Mouse (Mus musculus) left cerebral cortex, postnatal 14 days (tissue): ENCODE results near the gene Efna3. TPM values are rescaled to one million over a fixed set of nuclear protein-coding genes. Genes with fewer than 3 reads are reported as not detected.

Source experiments
- DNase-seq, 2 experiments: peaks; one replicate each; pipeline ENCODE4 v3.0.0; 2021 to 2022; ENCODE audit warnings: low spot score in 2 of 2, mixed read lengths in 1 of 2
- intact Hi-C: fragments of 180-260 bp; cut with DNase I; formaldehyde crosslinking; loops from one replicate; pipeline ENCODE4 v1.15.1; 2025
- total RNA-seq, 2 experiments: library from RNA; stranded (reverse); gene quantifications; 2 replicates each; pipeline ENCODE4 v1.2.3; 2021

Efna3 gene
- total RNA-seq, 2 experiments from 2014 or later, result 48.5 to 49.6 TPM

- intact Hi-C loops, result no loop called here
- DNase-seq, result no peak
These were observed 45.3 kb downstream of the Efna3 start for GRCm38 (mm10) chr3:89277281-89278021.

DNA sequence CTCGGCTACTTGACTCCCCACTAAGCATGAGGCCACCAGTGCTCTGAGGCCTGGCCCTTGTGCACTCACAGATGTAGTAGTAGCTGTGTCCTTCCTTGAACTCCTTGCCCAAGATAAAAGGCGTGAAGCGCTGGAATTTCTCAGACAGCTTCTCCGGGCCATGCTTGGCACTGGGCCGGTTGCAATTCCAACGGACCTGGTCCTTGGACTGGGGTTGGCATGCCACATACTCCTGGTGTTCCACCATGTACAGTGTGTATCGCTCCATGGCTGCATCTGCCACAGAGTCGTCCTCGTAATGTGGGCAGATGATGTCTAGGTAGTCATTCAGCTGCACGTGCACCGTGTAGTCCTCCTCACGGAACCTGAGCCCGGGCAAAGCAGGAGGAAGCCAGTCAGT lies 46.7 kb downstream of the Efna3 start:
- DNase-seq, result no peak
- intact Hi-C loops, result no loop called here

- no peak for DNase-seq
- intact Hi-C loops, result no loop called here
These were observed 51.0 kb downstream of the Efna3 start for GRCm38 (mm10) chr3:89271760-89272159.

- intact Hi-C loops, result no loop called here
- DNase-seq, result peak; percentile 54 to 74
These were observed 51.9 kb downstream of the Efna3 start for GRCm38 (mm10) chr3:89270891-89271290.

DNA sequence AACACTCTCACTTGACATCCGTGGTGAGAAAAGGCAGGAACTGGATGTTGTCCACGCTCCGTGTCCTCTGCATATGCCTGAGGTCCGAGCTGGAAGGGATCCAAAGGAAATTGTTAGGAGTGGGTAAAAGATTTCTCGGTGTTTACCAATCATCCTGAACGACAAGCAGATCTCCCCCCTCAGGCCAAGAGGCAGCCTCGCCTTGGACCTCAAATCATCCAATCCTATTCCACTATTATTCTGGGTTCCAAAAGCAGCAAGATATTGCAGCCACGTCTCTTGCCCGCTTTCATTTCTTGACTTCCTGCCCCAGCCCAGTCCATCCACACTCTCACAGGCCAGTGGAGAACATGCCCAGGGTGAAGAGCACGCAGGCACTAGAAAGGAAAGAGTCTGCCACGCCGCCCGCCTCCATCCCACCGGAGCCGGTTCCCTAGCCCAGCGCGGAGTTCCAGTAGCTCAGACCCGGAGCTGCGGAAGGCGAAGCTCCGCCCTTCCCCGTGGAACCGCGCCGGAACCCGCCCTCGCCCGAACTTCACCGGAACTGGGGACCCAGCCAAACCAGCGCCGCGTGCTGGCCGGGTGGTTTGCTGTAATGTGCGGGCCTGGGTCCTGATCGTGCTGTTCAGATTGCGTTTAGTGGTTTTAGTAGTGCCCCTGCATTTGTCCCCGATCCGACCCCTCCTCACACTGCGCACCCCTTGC lies 52.6 kb downstream of the Efna3 start, which contains the start of gene Slc50a1:
Slc50a1 (minus strand) TSS at position 520 of the 705 bp plus-strand sequence.
- DNase-seq, result peak; percentile 71 to 83
- intact Hi-C loops, result no loop called here

- no peak for DNase-seq
- intact Hi-C loops, result no loop called here
These were observed 53.8 kb downstream of the Efna3 start for GRCm38 (mm10) chr3:89268916-89269315.

DNA sequence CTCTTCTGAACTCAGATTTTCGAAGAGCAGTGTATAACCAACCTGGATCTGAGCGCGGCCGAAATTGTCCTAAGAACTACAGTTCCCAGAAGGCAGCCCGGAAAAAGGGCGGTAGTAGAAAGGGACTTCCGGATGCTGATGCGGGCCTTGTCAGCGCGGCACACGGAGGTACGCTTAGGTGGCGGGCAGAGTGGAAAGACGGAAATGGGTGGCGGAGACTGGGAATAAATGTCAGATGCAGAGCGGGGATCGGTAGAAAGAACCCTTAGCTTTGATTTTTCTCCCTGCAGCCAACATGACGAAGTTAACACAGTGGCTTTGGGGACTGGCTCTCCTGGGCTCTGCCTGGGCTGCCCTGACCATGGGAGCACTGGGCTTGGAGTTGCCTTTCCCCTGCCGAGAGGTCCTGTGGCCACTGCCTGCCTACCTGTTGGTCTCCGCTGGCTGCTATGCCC lies 56.3 kb downstream of the Efna3 start:
- intact Hi-C loops, result no loop called here
- peak; percentile 80 to 81 for DNase-seq

Other genes with a start within 250 kb of the Efna3 start
- gene Rusc1, start 229.7 kb downstream of the Efna3 start, total RNA-seq, result 100 to 1,000 TPM; 205 to 214 TPM
- not detected for gene Gm43738, start 221.9 kb downstream of the Efna3 start, total RNA-seq
- 100 to 1,000 TPM in 1 of 2 experiments, 10 to 100 TPM in 1; 97.9 to 102 TPM for gene Fdps, start 221.0 kb downstream of the Efna3 start, total RNA-seq
- gene Pklr, start 186.8 kb downstream of the Efna3 start, total RNA-seq, result not detected
- gene Hcn3, start 162.8 kb downstream of the Efna3 start, total RNA-seq, result 10 to 100 TPM; 20.4 to 25.1 TPM
- gene Clk2, start 158.2 kb downstream of the Efna3 start, total RNA-seq, result 10 to 100 TPM; 46.7 TPM
- gene Scamp3, start 145.5 kb downstream of the Efna3 start, total RNA-seq, result 10 to 100 TPM; 77.0 to 79.2 TPM
- gene Fam189b, start 139.8 kb downstream of the Efna3 start, total RNA-seq, result 10 to 100 TPM; 73.5 to 77.2 TPM
- gene Gba, start 120.0 kb downstream of the Efna3 start, total RNA-seq, result 10 to 100 TPM; 63.4 to 66.7 TPM
- gene Thbs3, start 107.8 kb downstream of the Efna3 start, total RNA-seq, result 10 to 100 TPM; 23.5 to 27.0 TPM
- gene Mtx1, start 95.9 kb downstream of the Efna3 start, total RNA-seq, result 100 to 1,000 TPM in 1 of 2 experiments, 10 to 100 TPM in 1; 96.9 to 107 TPM
- gene Muc1, start 93.9 kb downstream of the Efna3 start, total RNA-seq, result 1 to 10 TPM in 1 of 2 experiments, under 1 TPM in 1; 0.42 to 1.0 TPM
- 10 to 100 TPM; 74.5 to 86.3 TPM for gene Krtcap2, start 77.0 kb downstream of the Efna3 start, total RNA-seq
- gene Trim46, start 76.7 kb downstream of the Efna3 start, total RNA-seq, result 100 to 1,000 TPM; 102 to 105 TPM
- 10 to 100 TPM; 50.8 to 53.0 TPM for gene Dpm3, start 63.6 kb downstream of the Efna3 start, total RNA-seq
- gene Slc50a1, start 52.4 kb downstream of the Efna3 start, total RNA-seq, result 10 to 100 TPM; 25.7 to 30.5 TPM
- gene Efna1, start 41.8 kb downstream of the Efna3 start, total RNA-seq, result 1 to 10 TPM; 4.0 to 5.9 TPM
- under 1 TPM; 0.29 to 0.61 TPM for gene Efna4, start 15.1 kb upstream of the Efna3 start, total RNA-seq
- gene Adam15, start 27.0 kb upstream of the Efna3 start, total RNA-seq, result 10 to 100 TPM; 95.0 TPM
- under 1 TPM; 0.34 to 0.35 TPM for gene Dcst2, start 39.0 kb upstream of the Efna3 start, total RNA-seq
- gene Dcst1, start 42.3 kb upstream of the Efna3 start, total RNA-seq, result under 1 TPM in 1 of 2 experiments, not detected in 1; 0.23 TPM
- 1 to 10 TPM; 8.0 to 9.1 TPM for gene Zbtb7b, start 71.8 kb upstream of the Efna3 start, total RNA-seq
- 1 to 10 TPM; 1.6 to 4.0 TPM for gene Lenep, start 79.8 kb upstream of the Efna3 start, total RNA-seq
- gene Flad1, start 88.9 kb upstream of the Efna3 start, total RNA-seq, result 10 to 100 TPM; 30.6 to 31.4 TPM
- gene Cks1b, start 95.4 kb upstream of the Efna3 start, total RNA-seq, result 1 to 10 TPM; 3.5 to 4.0 TPM
- gene Shc1, start 95.5 kb upstream of the Efna3 start, total RNA-seq, result 10 to 100 TPM; 12.6 to 14.5 TPM
- 10 to 100 TPM; 52.7 to 60.6 TPM for gene Pygo2, start 107.2 kb upstream of the Efna3 start, total RNA-seq
- 10 to 100 TPM; 39.5 to 40.3 TPM for gene Pbxip1, start 113.7 kb upstream of the Efna3 start, total RNA-seq
- gene Pmvk, start 131.6 kb upstream of the Efna3 start, total RNA-seq, result 10 to 100 TPM; 33.6 to 36.8 TPM
- gene Kcnn3, start 197.2 kb upstream of the Efna3 start, total RNA-seq, result 10 to 100 TPM; 21.7 to 22.3 TPM